In genomic region chr11:116221931-116222739, GRCm38 (mm10) we compare ENCODE assay signal across 8 mouse cellular contexts. TPM values are rescaled to one million over a fixed set of nuclear protein-coding genes. Genes with fewer than 3 reads are reported as not detected.
DNase-seq lines count a peak whose midpoint lies in the region; ATAC-seq and TF ChIP-seq lines count a peak whose summit lies in the region.

No protein-coding gene starts in this region.

- peaks cover 4% of the 10 kb centered on the region; the same call in 1 of the 2 replicates for H3K9me3 ChIP-seq in lung, embryonic 14.5 days (ENCODE audit: low read depth, low read length)
- H3K9me3 ChIP-seq in embryonic facial prominence, embryonic 14.5 days (ENCODE audit: control insufficient read depth, low read length), result peaks cover 9% of the 10 kb centered on the region; the same call in 1 of the 2 replicates
- H3K9me3 ChIP-seq in hindbrain, embryonic 12.5 days (replicated peaks), result 0 out of 2 replicates have a peak, but pooled peaks cover 3% of the 10 kb centered on the region
- peaks cover 7% of the 10 kb centered on the region; the same call in 1 of the 2 replicates for H3K9me3 ChIP-seq in midbrain, embryonic 11.5 days (ENCODE audit: control insufficient read depth, low read length)

- DNase-seq in lung, embryonic 14.5 days, result peak; percentile 56
- DNase-seq in lung, postnatal 36 days, result no peak
- peak; percentile 44 for DNase-seq in embryonic facial prominence, embryonic 14.5 days (ENCODE audit: low spot score)
- peak; percentile 94 for DNase-seq in midbrain, embryonic 11.5 days (ENCODE audit: low spot score, missing footprints)
- no peak for DNase-seq in spleen, postnatal 36 days (ENCODE audit: low spot score in 2 of 2)
- DNase-seq in layer of hippocampus, adult 8-10 months (ENCODE audit: low spot score in 2 of 2), result no peak

- 15% methylated on average over 53 of the region's 53 CpGs for WGBS in lung, embryonic 14.5 days
- 13% methylated on average over 53 of the region's 53 CpGs for WGBS in embryonic facial prominence, embryonic 14.5 days
- 14% methylated on average over 53 of the region's 53 CpGs for WGBS in hindbrain, embryonic 12.5 days
- 12% methylated on average over 53 of the region's 53 CpGs for WGBS in midbrain, embryonic 11.5 days

- peak overlapping the region; percentile 70 for H3K4me2 ChIP-seq in lung, embryonic 14.5 days
- H3K4me2 ChIP-seq in embryonic facial prominence, embryonic 14.5 days (ENCODE audit: low read depth, low read length), result peak overlapping the region; percentile 70
- H3K4me2 ChIP-seq in hindbrain, embryonic 12.5 days (replicated peaks), result peak overlapping the region; percentile 49
- H3K4me2 ChIP-seq in midbrain, embryonic 11.5 days, result peak overlapping the region; percentile 54

- peaks cover 11% of the 10 kb centered on the region for H3K4me1 ChIP-seq in lung, embryonic 14.5 days (ENCODE audit: insufficient read depth)
- H3K4me1 ChIP-seq in embryonic facial prominence, embryonic 14.5 days (ENCODE audit: control insufficient read depth, insufficient read depth, low read length), result peaks cover 8% of the 10 kb centered on the region
- peaks cover 19% of the 10 kb centered on the region for H3K4me1 ChIP-seq in hindbrain, embryonic 12.5 days
- H3K4me1 ChIP-seq in midbrain, embryonic 11.5 days (ENCODE audit: control insufficient read depth, insufficient read depth, low read length), result peaks cover 8% of the 10 kb centered on the region

- peak overlapping the region; percentile 35 for H3K4me3 ChIP-seq in lung, embryonic 14.5 days (ENCODE audit: low read depth, low read length)
- peak overlapping the region; percentile 37 for H3K4me3 ChIP-seq in embryonic facial prominence, embryonic 14.5 days (ENCODE audit: low read depth, low read length)
- peak overlapping the region; percentile 25 for H3K4me3 ChIP-seq in hindbrain, embryonic 12.5 days
- peak overlapping the region; percentile 32 for H3K4me3 ChIP-seq in midbrain, embryonic 11.5 days (ENCODE audit: low read depth, low read length)

- H3K36me3 ChIP-seq in lung, embryonic 14.5 days (ENCODE audit: insufficient read depth), result 0 out of 2 replicates have a peak, but pooled peaks cover 4% of the 10 kb centered on the region
- H3K36me3 ChIP-seq in embryonic facial prominence, embryonic 14.5 days (ENCODE audit: control insufficient read depth, insufficient read depth, low read length), result no peaks in the 10 kb centered on the region
- no peaks in the 10 kb centered on the region for H3K36me3 ChIP-seq in hindbrain, embryonic 12.5 days
- H3K36me3 ChIP-seq in midbrain, embryonic 11.5 days (ENCODE audit: control insufficient read depth, insufficient read depth, low read length), result no peaks in the 10 kb centered on the region

- H3K27ac ChIP-seq in lung, embryonic 14.5 days (ENCODE audit: low read depth), result no peak overlapping the region
- H3K27ac ChIP-seq in embryonic facial prominence, embryonic 14.5 days (replicated peaks; ENCODE audit: low read depth, low read length), result no peak overlapping the region
- H3K27ac ChIP-seq in hindbrain, embryonic 12.5 days, result no peak overlapping the region
- H3K27ac ChIP-seq in midbrain, embryonic 11.5 days (ENCODE audit: low read depth, low read length), result no peak overlapping the region

- ATAC-seq in lung, embryonic 14.5 days (ENCODE audit: insufficient read depth), result no peak
- ATAC-seq in embryonic facial prominence, embryonic 14.5 days (ENCODE audit: low read depth), result no peak
- no peak for ATAC-seq in hindbrain, embryonic 12.5 days (ENCODE audit: low FRiP score)
- ATAC-seq in midbrain, embryonic 11.5 days (ENCODE audit: low FRiP score), result no peak
- no peak for ATAC-seq in monocyte, adult 5-6 weeks (replicated peaks; ENCODE audit: insufficient number of reproducible peaks, low FRiP score, low TSS enrichment, poor library complexity, severe bottlenecking)

- H3K27me3 ChIP-seq in lung, embryonic 14.5 days (ENCODE audit: insufficient read depth, low read length), result peaks cover 32% of the 10 kb centered on the region
- H3K27me3 ChIP-seq in embryonic facial prominence, embryonic 14.5 days (replicated peaks; ENCODE audit: control insufficient read depth, insufficient read depth, low read length), result peaks cover 29% of the 10 kb centered on the region
- peaks cover 58% of the 10 kb centered on the region for H3K27me3 ChIP-seq in hindbrain, embryonic 12.5 days
- peaks cover 36% of the 10 kb centered on the region for H3K27me3 ChIP-seq in midbrain, embryonic 11.5 days (ENCODE audit: control insufficient read depth, insufficient read depth, low read length)

- H3K9ac ChIP-seq in lung, embryonic 14.5 days, result peak overlapping the region; percentile 13; the same call in 1 of the 2 replicates
- H3K9ac ChIP-seq in embryonic facial prominence, embryonic 14.5 days (ENCODE audit: low read depth, low read length), result peak overlapping the region; percentile 56
- H3K9ac ChIP-seq in hindbrain, embryonic 12.5 days, result 0 out of 2 replicates have a peak overlapping the region, but pooled peaks have one; percentile 46
- peak overlapping the region; percentile 45; the same call in 1 of the 2 replicates for H3K9ac ChIP-seq in midbrain, embryonic 11.5 days (ENCODE audit: low read length)

- TF ChIP-seq CTCF in lung, embryonic 14.5 days (IDR thresholded peaks at IDR 0.05; ENCODE audit: low read depth), result peak; percentile 7; the same call in 1 of the 2 replicates

RNA-seq across cellular contexts. Expression of gene Evpl, which starts 15.7 kb away (rescaled TPM):
- 4.4 and 4.8 TPM in 2 replicates for polyA plus RNA-seq in lung, embryonic 14.5 days (2014; fragmentation: Nextera tagmentation; extraction: Ambion mirVana)
- 9.5 and 10.1 TPM in 2 replicates for polyA plus RNA-seq in embryonic facial prominence, embryonic 14.5 days (2014; fragmentation: Nextera tagmentation; extraction: Ambion mirVana)
- polyA plus RNA-seq in hindbrain, embryonic 12.5 days (2016; fragmentation: Nextera tagmentation; extraction: Ambion mirVana), result 1.0 and 1.3 TPM in 2 replicates
- polyA plus RNA-seq in midbrain, embryonic 11.5 days (2014; fragmentation: Nextera tagmentation; extraction: Ambion mirVana), result 0.26 TPM in 2 replicates
- 0.21 TPM in 1 of 3 replicates, not detected in the others for total RNA-seq in monocyte, adult 5-6 weeks (2017)
- total RNA-seq in layer of hippocampus, adult 8-10 months (2022), result 1 to 10 TPM in 2 of 4 experiments, under 1 TPM in 2; 0.85 to 1.4 (median 1.1) TPM

RNA-seq across cellular contexts. Expression of gene Acox1, which starts 23.3 kb away (rescaled TPM):
- 21.4 and 22.1 TPM in 2 replicates for polyA plus RNA-seq in lung, embryonic 14.5 days (2014; fragmentation: Nextera tagmentation; extraction: Ambion mirVana)
- polyA plus RNA-seq in embryonic facial prominence, embryonic 14.5 days (2014; fragmentation: Nextera tagmentation; extraction: Ambion mirVana), result 29.8 and 30.8 TPM in 2 replicates
- 43.8 and 45.9 TPM in 2 replicates for polyA plus RNA-seq in hindbrain, embryonic 12.5 days (2016; fragmentation: Nextera tagmentation; extraction: Ambion mirVana)
- polyA plus RNA-seq in midbrain, embryonic 11.5 days (2014; fragmentation: Nextera tagmentation; extraction: Ambion mirVana), result 32.8 and 36.1 TPM in 2 replicates
- total RNA-seq in monocyte, adult 5-6 weeks (2017), result 26.1 to 35.6 TPM (median 28.5 TPM) in 3 replicates
- total RNA-seq in layer of hippocampus, adult 8-10 months (2022), result 100 to 1,000 TPM; 124 to 134 (median 130) TPM

RNA-seq across cellular contexts. Expression of gene Ten1, which starts 23.5 kb away (rescaled TPM):
- polyA plus RNA-seq in lung, embryonic 14.5 days (2014; fragmentation: Nextera tagmentation; extraction: Ambion mirVana), result 64.1 and 66.7 TPM in 2 replicates
- polyA plus RNA-seq in embryonic facial prominence, embryonic 14.5 days (2014; fragmentation: Nextera tagmentation; extraction: Ambion mirVana), result 59.8 and 64.1 TPM in 2 replicates
- 57.4 and 63.1 TPM in 2 replicates for polyA plus RNA-seq in hindbrain, embryonic 12.5 days (2016; fragmentation: Nextera tagmentation; extraction: Ambion mirVana)
- polyA plus RNA-seq in midbrain, embryonic 11.5 days (2014; fragmentation: Nextera tagmentation; extraction: Ambion mirVana), result 48.6 and 55.6 TPM in 2 replicates
- total RNA-seq in monocyte, adult 5-6 weeks (2017), result 27.4 to 31.3 TPM (median 30.8 TPM) in 3 replicates
- 10 to 100 TPM; 29.4 to 43.7 (median 38.7) TPM for total RNA-seq in layer of hippocampus, adult 8-10 months (2022)

RNA-seq across cellular contexts. Expression of gene Srp68, which starts 51.9 kb away (rescaled TPM):
- 85.7 and 89.8 TPM in 2 replicates for polyA plus RNA-seq in lung, embryonic 14.5 days (2014; fragmentation: Nextera tagmentation; extraction: Ambion mirVana)
- 91.9 and 92.5 TPM in 2 replicates for polyA plus RNA-seq in embryonic facial prominence, embryonic 14.5 days (2014; fragmentation: Nextera tagmentation; extraction: Ambion mirVana)
- 85.2 and 88.0 TPM in 2 replicates for polyA plus RNA-seq in hindbrain, embryonic 12.5 days (2016; fragmentation: Nextera tagmentation; extraction: Ambion mirVana)
- polyA plus RNA-seq in midbrain, embryonic 11.5 days (2014; fragmentation: Nextera tagmentation; extraction: Ambion mirVana), result 72.8 and 78.6 TPM in 2 replicates
- total RNA-seq in monocyte, adult 5-6 weeks (2017), result 18.0 to 34.3 TPM (median 25.7 TPM) in 3 replicates
- total RNA-seq in layer of hippocampus, adult 8-10 months (2022), result 10 to 100 TPM; 61.1 to 71.3 (median 66.1) TPM

RNA-seq across cellular contexts. Expression of gene Fbf1, which starts 54.2 kb away (rescaled TPM):
- 30.9 and 35.2 TPM in 2 replicates for polyA plus RNA-seq in lung, embryonic 14.5 days (2014; fragmentation: Nextera tagmentation; extraction: Ambion mirVana)
- polyA plus RNA-seq in embryonic facial prominence, embryonic 14.5 days (2014; fragmentation: Nextera tagmentation; extraction: Ambion mirVana), result 27.7 and 28.5 TPM in 2 replicates
- polyA plus RNA-seq in hindbrain, embryonic 12.5 days (2016; fragmentation: Nextera tagmentation; extraction: Ambion mirVana), result 80.7 and 80.9 TPM in 2 replicates
- polyA plus RNA-seq in midbrain, embryonic 11.5 days (2014; fragmentation: Nextera tagmentation; extraction: Ambion mirVana), result 28.7 and 30.1 TPM in 2 replicates
- 12.9 to 31.1 TPM (median 16.4 TPM) in 3 replicates for total RNA-seq in monocyte, adult 5-6 weeks (2017)
- 100 to 1,000 TPM in 1 of 4 experiments, 10 to 100 TPM in 3; 73.7 to 111 (median 92.3) TPM for total RNA-seq in layer of hippocampus, adult 8-10 months (2022)

Comparison
In these comparisons a context has a peak if more than half of its experiments do, and no peak if none do; other contexts are left out.
1. DNase-seq: peak in lung, embryonic 14.5 days (single experiment), embryonic facial prominence, embryonic 14.5 days (single experiment) and midbrain, embryonic 11.5 days (single experiment); none in lung, postnatal 36 days (single experiment), spleen, postnatal 36 days (0 of 2) and layer of hippocampus, adult 8-10 months (0 of 2).
2. Peak in every context shown above with its lines, with median percentiles within 50 percentile points of each other: H3K4me2 ChIP-seq, H3K4me3 ChIP-seq and H3K9ac ChIP-seq.